Mouse (Mus musculus): Measurements from ENCODE around the gene Trarg1.

- TF ChIP-seq CTCF (IDR thresholded peaks at IDR 0.05; ENCODE audit: low read depth) (no peak), EP300 (IDR thresholded peaks at IDR 0.05; ENCODE audit: low read depth) (no peak)
Observed at GRCm38 (mm10) chr11:76644257-76644656, 35.4 kb upstream of the Trarg1 start.
